Mouse (Mus musculus) mouse embryonic stem cell (cell line): ENCODE measurements around the gene Crhr2.

ENCODE experiments used
- in situ Hi-C, 2 experiments: fragments of 300-500 bp; cut with MboI; formaldehyde crosslinking; loops; 1 replicate in 1 of 2; 3 replicates in 1 of 2; pipeline ENCODE4 v1.14.3; 2019 to 2020; ENCODE audit warnings: low sequenced_read_pairs in 2 of 2, low pct_unique_long_range_greater_than_20kb in 1 of 2, mixed read lengths in 1 of 2; ENCODE audit not compliant: unreplicated experiment in 1 of 2

Crhr2 gene

GRCm38 (mm10) chr6:55130631-55131030 lies 2.2 kb downstream of the Crhr2 start:
- in situ Hi-C loops, result no loop called here

GRCm38 (mm10) chr6:55128391-55128790 lies 4.4 kb downstream of the Crhr2 start:
- in situ Hi-C loops, result no loop called here

DNA sequence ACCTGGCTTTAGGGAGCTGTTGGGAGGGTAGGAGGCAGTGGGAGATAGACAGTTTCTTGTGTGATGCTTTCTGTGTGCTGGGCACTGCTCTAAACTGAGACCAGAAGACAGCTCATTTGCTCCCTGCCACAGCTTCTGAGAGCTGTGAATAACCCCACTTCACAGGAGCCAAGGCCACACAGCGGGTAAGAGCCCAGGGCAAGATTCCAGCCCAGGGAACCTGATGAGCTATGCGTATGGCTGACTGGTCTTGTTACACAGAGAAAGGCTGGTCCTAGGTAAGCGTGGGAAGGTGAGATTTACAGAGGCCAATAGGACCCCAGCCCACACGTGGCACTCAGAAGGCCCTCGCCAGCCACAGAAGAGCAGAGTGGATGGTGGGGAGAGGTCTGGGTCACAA lies 6.2 kb downstream of the Crhr2 start:
- in situ Hi-C loops, result no loop called here

DNA sequence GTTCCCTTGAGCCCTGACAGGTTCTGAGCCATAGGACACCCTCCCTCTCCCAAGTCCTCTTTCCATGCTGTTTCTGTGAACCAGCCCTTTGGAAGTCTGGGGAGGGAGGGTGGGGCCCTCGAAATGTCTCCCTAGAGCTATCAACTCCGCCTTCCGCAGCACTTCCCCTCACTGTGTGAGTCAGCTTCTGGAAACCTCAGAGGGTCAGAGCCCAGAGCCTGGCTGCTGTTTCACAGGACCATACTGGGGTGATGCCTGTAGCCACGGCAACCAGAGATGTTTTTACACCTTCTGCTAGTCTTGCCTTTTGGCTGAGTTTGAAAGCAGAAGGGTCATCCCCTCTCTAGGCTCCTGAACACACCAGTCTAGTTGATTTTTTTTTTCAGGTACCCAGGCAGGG lies 9.8 kb downstream of the Crhr2 start:
- in situ Hi-C loops, result no loop called here

GRCm38 (mm10) chr6:55117325-55118109 lies 15.3 kb downstream of the Crhr2 start:
- in situ Hi-C loops, result loop anchor here in 1 of 2 experiments (5.0 kb wide), 1 partner anchor 40 kb away; no protein-coding TSS in a partner anchor

- in situ Hi-C loops, result no loop called here
Observed at GRCm38 (mm10) chr6:55108358-55108757, 24.5 kb downstream of the Crhr2 start.

DNA sequence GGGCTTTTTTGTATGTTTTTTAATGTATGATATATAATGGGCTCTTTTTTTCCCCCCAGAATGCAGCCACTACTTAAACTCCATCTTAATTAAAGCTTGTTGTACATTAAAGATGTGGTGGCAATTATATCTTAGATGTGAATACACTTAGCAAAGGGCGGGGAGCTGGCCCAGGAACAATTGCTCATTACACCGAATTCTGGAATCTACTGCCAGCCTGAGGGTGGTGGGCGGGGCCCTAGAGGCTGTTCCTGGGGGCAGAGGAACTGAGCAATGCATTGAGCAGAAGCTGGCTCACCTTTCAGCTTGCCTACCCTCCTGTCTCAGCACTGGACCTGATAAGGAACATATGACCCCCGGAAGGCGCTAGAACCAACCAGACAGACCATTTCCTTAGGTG lies 34.2 kb downstream of the Crhr2 start:
- in situ Hi-C loops, result no loop called here

DNA sequence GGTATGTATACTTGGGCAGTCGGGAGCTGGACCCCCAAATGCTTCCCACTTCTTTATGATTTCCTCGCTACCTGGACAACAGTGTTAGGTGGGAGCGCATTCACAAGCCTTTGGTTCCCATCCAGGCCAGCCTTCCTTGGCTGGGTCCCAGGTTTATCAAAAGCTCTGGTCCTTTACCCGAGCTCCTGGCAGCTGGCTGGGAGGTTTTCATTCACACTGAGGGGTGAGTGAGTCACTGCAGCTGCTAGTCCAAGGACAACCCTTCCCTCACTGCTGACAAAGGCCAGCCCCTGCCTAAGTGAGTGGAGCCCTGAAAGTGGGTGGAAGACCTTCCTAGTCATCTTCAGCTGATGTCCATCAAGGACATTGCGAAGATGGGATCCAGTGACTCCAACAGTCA lies 34.8 kb downstream of the Crhr2 start:
- in situ Hi-C loops, result no loop called here

GRCm38 (mm10) chr6:55093431-55094146 lies 39.2 kb downstream of the Crhr2 start:
- in situ Hi-C loops, result no loop called here

DNA sequence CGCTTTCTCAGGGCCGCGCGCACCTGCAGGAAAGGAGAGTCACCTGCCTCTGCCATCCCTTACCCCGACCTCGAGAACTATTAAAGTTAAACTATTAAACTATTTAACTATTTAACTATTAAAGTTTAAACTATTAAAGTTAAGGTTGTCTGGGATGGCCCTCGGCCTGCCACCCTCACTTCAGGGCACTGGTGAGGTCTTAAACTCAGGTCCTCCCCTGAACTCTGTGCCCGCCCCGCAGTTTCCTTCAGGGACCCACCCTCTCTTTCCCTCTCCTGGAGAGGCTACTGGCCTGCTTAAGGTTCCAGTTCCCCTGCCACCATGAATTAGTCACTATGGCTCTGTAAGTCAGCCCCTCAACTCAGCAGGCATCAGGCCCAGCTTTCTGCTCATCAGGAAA lies 41.4 kb downstream of the Crhr2 start:
- in situ Hi-C loops, result no loop called here

- in situ Hi-C loops, result no loop called here
Observed at GRCm38 (mm10) chr6:55090639-55091038, 42.2 kb downstream of the Crhr2 start.

GRCm38 (mm10) chr6:55087355-55087754 lies 45.5 kb downstream of the Crhr2 start:
- in situ Hi-C loops, result no loop called here

DNA sequence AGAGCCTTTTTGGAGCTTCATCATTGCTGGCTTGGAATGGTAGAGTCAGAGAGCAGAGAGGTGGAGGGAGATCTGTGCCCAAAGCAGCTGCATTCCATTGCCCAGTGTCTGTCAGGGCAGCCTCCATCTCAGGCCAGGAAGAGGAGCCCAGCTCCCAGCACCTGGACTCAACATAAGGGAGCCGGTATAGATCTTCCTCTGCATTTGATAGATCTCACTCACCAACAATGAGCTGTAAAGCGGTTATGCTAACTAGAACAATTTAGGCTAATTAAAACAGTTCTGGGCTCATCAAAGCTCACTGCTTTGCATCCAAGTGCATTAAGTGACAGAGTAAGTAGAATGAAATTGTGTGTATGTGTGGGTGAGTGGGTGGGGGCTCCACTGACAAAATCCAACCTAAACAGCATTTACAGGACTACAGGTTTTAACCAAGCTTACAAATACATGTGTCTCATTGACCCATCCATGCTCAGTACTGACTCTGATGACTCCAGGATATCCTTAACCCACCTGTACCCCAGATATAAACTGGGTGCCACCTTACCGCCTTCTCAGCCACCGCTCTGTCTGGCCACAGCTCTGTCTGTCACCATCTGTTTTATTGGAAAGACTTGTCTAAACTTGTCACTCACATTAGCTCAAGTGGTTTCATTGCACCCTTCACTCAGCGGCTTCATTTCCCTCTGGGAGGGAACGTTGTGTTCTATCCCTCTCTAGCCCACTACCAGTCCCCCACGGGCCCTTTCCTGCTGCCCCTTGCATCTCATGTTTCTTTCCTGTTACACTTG lies 50.4 kb downstream of the Crhr2 start:
- in situ Hi-C loops, result no loop called here

- in situ Hi-C loops, result no loop called here
Observed at GRCm38 (mm10) chr6:55081379-55081778, 51.4 kb downstream of the Crhr2 start.

- in situ Hi-C loops, result no loop called here
Observed at GRCm38 (mm10) chr6:55076561-55077255, 56.1 kb downstream of the Crhr2 start.

DNA sequence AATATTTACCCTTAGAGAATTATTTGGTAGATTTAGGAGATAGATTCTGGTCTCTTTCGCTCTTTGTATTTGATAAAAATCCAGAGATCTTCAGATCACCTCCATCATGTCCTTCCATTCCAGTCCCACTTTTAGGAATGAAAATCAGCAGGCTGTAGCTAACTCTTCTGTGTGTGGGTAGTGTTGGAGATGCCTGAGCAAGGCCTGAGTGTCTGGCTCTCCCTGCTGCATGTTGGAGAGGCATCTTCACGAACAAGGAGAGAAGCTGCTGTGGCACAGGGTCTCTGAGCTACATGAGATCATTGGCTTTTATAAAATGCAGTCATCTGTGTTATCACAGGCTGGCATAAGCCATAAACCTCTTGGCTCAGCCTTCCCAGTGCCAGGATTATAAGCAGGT lies 66.9 kb downstream of the Crhr2 start:
- in situ Hi-C loops, result no loop called here

DNA sequence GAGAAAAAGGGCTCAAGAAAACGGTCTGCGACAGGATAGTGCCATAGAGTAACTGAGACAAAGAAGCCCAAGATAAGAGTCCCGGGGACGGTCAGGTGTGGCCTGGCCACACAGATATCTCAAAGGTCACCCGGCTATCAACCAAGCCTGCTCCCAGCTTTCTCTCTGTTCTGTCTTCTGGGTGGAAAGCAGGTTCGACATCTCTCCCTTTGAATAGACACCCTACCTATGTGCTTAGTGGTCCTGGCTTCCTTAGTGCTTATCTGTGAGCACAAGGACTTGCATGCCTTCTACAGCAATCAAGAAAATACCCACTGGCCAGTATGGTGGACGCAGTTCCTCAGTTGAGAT lies 68.4 kb downstream of the Crhr2 start:
- in situ Hi-C loops, result no loop called here

GRCm38 (mm10) chr6:55063793-55064476 lies 68.9 kb downstream of the Crhr2 start:
- in situ Hi-C loops, result no loop called here
